In genomic region chr17:34128264-34128937, GRCm38 (mm10) we compare ENCODE assay signal across 8 mouse cellular contexts. TPM values are rescaled to one million over a fixed set of nuclear protein-coding genes. Genes with fewer than 3 reads are reported as not detected.
DNase-seq lines count a peak whose midpoint lies in the region; ATAC-seq and TF ChIP-seq lines count a peak whose summit lies in the region.

No protein-coding gene starts in this region.

- no peaks in the 10 kb centered on the region for H3K9me3 ChIP-seq in heart, embryonic 13.5 days
- no peaks in the 10 kb centered on the region for H3K9me3 ChIP-seq in ES-E14 (ENCODE audit: control insufficient read depth, insufficient read depth, low read depth, low read length)
- no peaks in the 10 kb centered on the region for H3K9me3 ChIP-seq in hindbrain, embryonic 11.5 days (ENCODE audit: control insufficient read depth, low read length)
- H3K9me3 ChIP-seq in midbrain, embryonic 14.5 days (ENCODE audit: control insufficient read depth, low read length) = no peaks in the 10 kb centered on the region

- H3K4me1 ChIP-seq in heart, embryonic 13.5 days = peaks cover 49% of the 10 kb centered on the region
- H3K4me1 ChIP-seq in ES-E14 (ENCODE audit: control insufficient read depth in 2 of 2, insufficient read depth in 2 of 2, low read length in 2 of 2, poor library complexity in 1 of 2) = peaks cover 3 to 19% of the 10 kb centered on the region in 2 experiments; a peak in 2 of 4 replicates
- H3K4me1 ChIP-seq in hindbrain, embryonic 11.5 days (replicated peaks; ENCODE audit: control insufficient read depth, insufficient read depth, low read length) = 0 out of 2 replicates have a peak, but pooled peaks cover 4% of the 10 kb centered on the region
- H3K4me1 ChIP-seq in midbrain, embryonic 14.5 days (ENCODE audit: control insufficient read depth, insufficient read depth, low read length) = peaks cover 11% of the 10 kb centered on the region

- peak overlapping the region; percentile 20; the same call in 1 of the 2 replicates for H3K4me2 ChIP-seq in heart, embryonic 13.5 days
- H3K4me2 ChIP-seq in hindbrain, embryonic 11.5 days (replicated peaks; ENCODE audit: low read depth, low read length) = 0 out of 2 replicates have a peak overlapping the region, but pooled peaks have one; percentile 1
- H3K4me2 ChIP-seq in midbrain, embryonic 14.5 days (ENCODE audit: low read length) = peak overlapping the region; percentile 15; the same call in 1 of the 2 replicates

- H3K27me3 ChIP-seq in heart, embryonic 13.5 days (replicated peaks) = peaks cover 15% of the 10 kb centered on the region; the same call in 1 of the 2 replicates
- H3K27me3 ChIP-seq in hindbrain, embryonic 11.5 days (ENCODE audit: control insufficient read depth, insufficient read depth, low read length) = no peaks in the 10 kb centered on the region
- H3K27me3 ChIP-seq in midbrain, embryonic 14.5 days (ENCODE audit: control insufficient read depth, insufficient read depth, low read length) = no peaks in the 10 kb centered on the region

- in situ Hi-C loops in ES-E14 (cut with MboI; ENCODE audit: low sequenced_read_pairs in 2 of 2, unreplicated experiment in 2 of 2) = no loop called here

- peak overlapping the region; percentile 8; the same call in 1 of the 2 replicates for H3K9ac ChIP-seq in heart, embryonic 13.5 days
- H3K9ac ChIP-seq in ES-E14 (ENCODE audit: insufficient read depth, low read depth, low read length, poor library complexity, severe bottlenecking) = 0 out of 2 replicates have a peak overlapping the region, but pooled peaks have one; percentile 15
- no peak overlapping the region for H3K9ac ChIP-seq in hindbrain, embryonic 11.5 days (ENCODE audit: low read depth, low read length)
- 0 out of 2 replicates have a peak overlapping the region, but pooled peaks have one; percentile 20 for H3K9ac ChIP-seq in midbrain, embryonic 14.5 days (replicated peaks; ENCODE audit: low read length)

- no peak overlapping the region for H3K4me3 ChIP-seq in heart, embryonic 13.5 days
- peak overlapping the region; percentile 20 to 29; a peak in 2 of 4 replicates for H3K4me3 ChIP-seq in ES-E14 (ENCODE audit: insufficient read depth in 1 of 2, low read depth in 1 of 2, low read length in 2 of 2, poor library complexity in 1 of 2, severe bottlenecking in 1 of 2)
- H3K4me3 ChIP-seq in hindbrain, embryonic 11.5 days (ENCODE audit: low read depth, low read length) = no peak overlapping the region
- no peak overlapping the region for H3K4me3 ChIP-seq in midbrain, embryonic 14.5 days (replicated peaks; ENCODE audit: low read depth, low read length)

- WGBS in heart, embryonic 13.5 days = 28% methylated on average over 13 of the region's 13 CpGs
- 19% methylated on average over 13 of the region's 13 CpGs for WGBS in hindbrain, embryonic 11.5 days
- WGBS in midbrain, embryonic 14.5 days = 27% methylated on average over 13 of the region's 13 CpGs

- DNase-seq in heart, adult 8-10 months (ENCODE audit: low spot score) = no peak
- no peak for DNase-seq in ES-E14 (ENCODE audit: low read depth, low spot score)
- no peak for DNase-seq in hindbrain, embryonic 11.5 days (ENCODE audit: low spot score)
- no peak for DNase-seq in midbrain, embryonic 14.5 days
- DNase-seq in thymus, postnatal 36 days = peak; percentile 43 to 66
- DNase-seq in spleen, postnatal 36 days (ENCODE audit: low spot score in 2 of 2) = no peak
- DNase-seq in layer of hippocampus, postnatal 14 days (ENCODE audit: low spot score in 2 of 2) = no peak

- H3K36me3 ChIP-seq in heart, embryonic 13.5 days = peaks cover 14% of the 10 kb centered on the region
- H3K36me3 ChIP-seq in ES-E14 (ENCODE audit: control insufficient read depth, insufficient read depth, low read length, poor library complexity, severe bottlenecking) = no peaks in the 10 kb centered on the region
- H3K36me3 ChIP-seq in hindbrain, embryonic 11.5 days (ENCODE audit: control insufficient read depth, insufficient read depth, low read length) = no peaks in the 10 kb centered on the region
- H3K36me3 ChIP-seq in midbrain, embryonic 14.5 days (ENCODE audit: control insufficient read depth, insufficient read depth, low read length) = no peaks in the 10 kb centered on the region

- ATAC-seq in heart, embryonic 13.5 days (ENCODE audit: extremely low read depth, insufficient number of reproducible peaks, low FRiP score, low TSS enrichment) = no peak
- no peak for ATAC-seq in hindbrain, embryonic 11.5 days (ENCODE audit: low FRiP score)
- no peak for ATAC-seq in midbrain, embryonic 14.5 days (ENCODE audit: low FRiP score, low TSS enrichment)

- no peak overlapping the region for H3K27ac ChIP-seq in heart, embryonic 13.5 days (replicated peaks)
- H3K27ac ChIP-seq in ES-E14 (ENCODE audit: insufficient read depth, low read depth, low read length, poor library complexity, severe bottlenecking) = no peak overlapping the region
- H3K27ac ChIP-seq in hindbrain, embryonic 11.5 days (ENCODE audit: low read depth, low read length) = no peak overlapping the region
- H3K27ac ChIP-seq in midbrain, embryonic 14.5 days (replicated peaks; ENCODE audit: low read depth, low read length) = no peak overlapping the region

TF ChIP-seq in ES-E14, 5 proteins besides CTCF, POLR2A, EP300 and RAD21:
- TF ChIP-seq ZNF384 (IDR thresholded peaks at IDR 0.05; ENCODE audit: low read depth, low read length) (no peak), MAFK (IDR thresholded peaks at IDR 0.05; ENCODE audit: insufficient read depth, low read depth, low read length) (no peak), HCFC1 (IDR thresholded peaks at IDR 0.05; ENCODE audit: borderline replicate concordance, insufficient read depth, low read length) (no peak), CHD2 (IDR thresholded peaks at IDR 0.05; ENCODE audit: low read depth, low read length) (no peak), ZC3H11A (IDR thresholded peaks at IDR 0.05; ENCODE audit: borderline replicate concordance, low read depth, low read length) (no peak)

RNA-seq across cellular contexts. Expression of gene Brd2, which starts 6.0 kb away (rescaled TPM):
- polyA plus RNA-seq in heart, embryonic 13.5 days (2015; fragmentation: Nextera tagmentation; extraction: Ambion mirVana) = 69.0 and 70.0 TPM in 2 replicates
- total RNA-seq in heart, adult 8-10 months (2022) = 10 to 100 TPM; 61.0 to 75.7 (median 69.8) TPM
- total RNA-seq in ES-E14 (2012; rRNA removed) = 257 and 321 TPM in 2 replicates
- polyA plus RNA-seq in hindbrain, embryonic 11.5 days (2014; fragmentation: Nextera tagmentation; extraction: Ambion mirVana) = 113 and 159 TPM in 2 replicates
- 160 and 171 TPM in 2 replicates for polyA plus RNA-seq in midbrain, embryonic 14.5 days (2014; fragmentation: Nextera tagmentation; extraction: Ambion mirVana)
- 100 to 1,000 TPM; 248 to 278 TPM for total RNA-seq in layer of hippocampus, postnatal 14 days (2021)

RNA-seq across cellular contexts. Expression of gene H2-DMa, which starts 9.1 kb away (rescaled TPM):
- polyA plus RNA-seq in heart, embryonic 13.5 days (2015; fragmentation: Nextera tagmentation; extraction: Ambion mirVana) = 6.0 TPM in 2 replicates
- total RNA-seq in heart, adult 8-10 months (2022) = 1 to 10 TPM; 2.2 to 3.9 (median 3.7) TPM
- 18.5 and 24.5 TPM in 2 replicates for total RNA-seq in ES-E14 (2012; rRNA removed)
- polyA plus RNA-seq in hindbrain, embryonic 11.5 days (2014; fragmentation: Nextera tagmentation; extraction: Ambion mirVana) = 8.6 and 13.8 TPM in 2 replicates
- 16.7 and 20.4 TPM in 2 replicates for polyA plus RNA-seq in midbrain, embryonic 14.5 days (2014; fragmentation: Nextera tagmentation; extraction: Ambion mirVana)
- 10 to 100 TPM; 36.8 to 38.0 TPM for total RNA-seq in layer of hippocampus, postnatal 14 days (2021)

RNA-seq across cellular contexts. Expression of gene H2-DMb2, which starts 14.7 kb away (rescaled TPM):
- polyA plus RNA-seq in heart, embryonic 13.5 days (2015; fragmentation: Nextera tagmentation; extraction: Ambion mirVana) = 0.15 and 0.20 TPM in 2 replicates
- 1 to 10 TPM in 2 of 4 experiments, under 1 TPM in 2; 0.65 to 1.1 (median 0.97) TPM for total RNA-seq in heart, adult 8-10 months (2022)
- 0.31 TPM in 1 of 2 replicates, not detected in the other for total RNA-seq in ES-E14 (2012; rRNA removed)
- polyA plus RNA-seq in hindbrain, embryonic 11.5 days (2014; fragmentation: Nextera tagmentation; extraction: Ambion mirVana) = not detected in 2 replicates
- 0.15 and 0.18 TPM in 2 replicates for polyA plus RNA-seq in midbrain, embryonic 14.5 days (2014; fragmentation: Nextera tagmentation; extraction: Ambion mirVana)
- total RNA-seq in layer of hippocampus, postnatal 14 days (2021) = 1 to 10 TPM in 1 of 2 experiments, under 1 TPM in 1; 0.55 to 1.0 TPM

RNA-seq across cellular contexts. Expression of gene H2-DMb1, which starts 24.5 kb away (rescaled TPM):
- 0.24 and 0.27 TPM in 2 replicates for polyA plus RNA-seq in heart, embryonic 13.5 days (2015; fragmentation: Nextera tagmentation; extraction: Ambion mirVana)
- 1 to 10 TPM; 1.8 to 3.0 (median 2.4) TPM for total RNA-seq in heart, adult 8-10 months (2022)
- total RNA-seq in ES-E14 (2012; rRNA removed) = 3.1 and 5.0 TPM in 2 replicates
- 0.29 and 0.94 TPM in 2 replicates for polyA plus RNA-seq in hindbrain, embryonic 11.5 days (2014; fragmentation: Nextera tagmentation; extraction: Ambion mirVana)
- 0.38 and 0.91 TPM in 2 replicates for polyA plus RNA-seq in midbrain, embryonic 14.5 days (2014; fragmentation: Nextera tagmentation; extraction: Ambion mirVana)
- under 1 TPM; 0.65 to 0.98 TPM for total RNA-seq in layer of hippocampus, postnatal 14 days (2021)

RNA-seq across cellular contexts. Expression of gene H2-Oa, which starts 36.3 kb away (rescaled TPM):
- 0.23 TPM in 2 replicates for polyA plus RNA-seq in heart, embryonic 13.5 days (2015; fragmentation: Nextera tagmentation; extraction: Ambion mirVana)
- under 1 TPM in 2 of 4 experiments, not detected in 2; 0.25 to 0.28 TPM for total RNA-seq in heart, adult 8-10 months (2022)
- total RNA-seq in ES-E14 (2012; rRNA removed) = 0.54 TPM in 1 of 2 replicates, not detected in the other
- 0.26 and 0.32 TPM in 2 replicates for polyA plus RNA-seq in hindbrain, embryonic 11.5 days (2014; fragmentation: Nextera tagmentation; extraction: Ambion mirVana)
- polyA plus RNA-seq in midbrain, embryonic 14.5 days (2014; fragmentation: Nextera tagmentation; extraction: Ambion mirVana) = not detected in 2 replicates
- total RNA-seq in layer of hippocampus, postnatal 14 days (2021) = not detected

Comparison
In these comparisons a context has a peak if more than half of its experiments do, and no peak if none do; other contexts are left out.
1. H3K4me3 ChIP-seq: peak in ES-E14 (2 of 2); none in heart, embryonic 13.5 days (single experiment), hindbrain, embryonic 11.5 days (single experiment) and midbrain, embryonic 14.5 days (single experiment).
2. DNase-seq: peak in thymus, postnatal 36 days (2 of 2); none in heart, adult 8-10 months (single experiment), ES-E14 (single experiment), hindbrain, embryonic 11.5 days (single experiment), midbrain, embryonic 14.5 days (single experiment), spleen, postnatal 36 days (0 of 2) and layer of hippocampus, postnatal 14 days (0 of 2).
3. Peak in every context shown above with its lines, with median percentiles within 50 percentile points of each other: H3K4me2 ChIP-seq.